Mouse (Mus musculus): ENCODE results near the gene St3gal6. TPM values are rescaled to one million over a fixed set of nuclear protein-coding genes. Genes with fewer than 3 reads are reported as not detected.

St3gal6 gene
- polyA plus RNA-seq, 1 experiment from 2014 or later, result 8.3 TPM

GRCm38 (mm10) chr16:58525832-58526231 is 1.8 kb upstream of the St3gal6 start:
- DNase-seq (no peak), ATAC-seq (ENCODE audit: low FRiP score, low TSS enrichment) (no peak)
- Histone ChIP-seq H3K9ac (replicated peaks; ENCODE audit: low read length) (no peak overlapping the region), H3K4me1 (ENCODE audit: control insufficient read depth, insufficient read depth, low read length) (no peaks in the 10 kb centered on the region), H3K4me2 (ENCODE audit: low read length) (no peak overlapping the region), H3K27ac (replicated peaks; ENCODE audit: low read depth, low read length) (no peak overlapping the region), H3K9me3 (ENCODE audit: control insufficient read depth, low read length) (peaks cover 9% of the 10 kb centered on the region), H3K27me3 (ENCODE audit: control insufficient read depth, insufficient read depth, low read length) (peaks cover 4% of the 10 kb centered on the region; the same call in 1 of the 2 replicates), H3K4me3 (replicated peaks; ENCODE audit: low read depth, low read length) (no peak overlapping the region), H3K36me3 (ENCODE audit: control insufficient read depth, insufficient read depth, low read length) (no peaks in the 10 kb centered on the region)

GRCm38 (mm10) chr16:58523044-58523859 is 791 bp downstream of the St3gal6 start:
- Histone ChIP-seq H3K9ac (replicated peaks; ENCODE audit: low read length) (peak overlapping the region; percentile 73), H3K4me1 (ENCODE audit: control insufficient read depth, insufficient read depth, low read length) (no peaks in the 10 kb centered on the region), H3K36me3 (ENCODE audit: control insufficient read depth, insufficient read depth, low read length) (no peaks in the 10 kb centered on the region), H3K4me2 (ENCODE audit: low read length) (peak overlapping the region; percentile 95), H3K9me3 (ENCODE audit: control insufficient read depth, low read length) (peaks cover 9% of the 10 kb centered on the region), H3K4me3 (replicated peaks; ENCODE audit: low read depth, low read length) (peak overlapping the region; percentile 78), H3K27me3 (ENCODE audit: control insufficient read depth, insufficient read depth, low read length) (peaks cover 4% of the 10 kb centered on the region; the same call in 1 of the 2 replicates), H3K27ac (replicated peaks; ENCODE audit: low read depth, low read length) (peak overlapping the region; percentile 66)
- under 1% methylated on average over 58 of the region's 58 CpGs for WGBS
- ATAC-seq (ENCODE audit: low FRiP score, low TSS enrichment) (peak; percentile 88), DNase-seq (peak; percentile 79)

GRCm38 (mm10) chr16:58522677-58523043 is 1.4 kb downstream of the St3gal6 start:
- DNase-seq, result no peak

GRCm38 (mm10) chr16:58521900-58522299 is 2.1 kb downstream of the St3gal6 start:
- no peaks in the 10 kb centered on the region for H3K4me1 ChIP-seq (ENCODE audit: control insufficient read depth, insufficient read depth, low read length)
- H3K9me3 ChIP-seq (ENCODE audit: control insufficient read depth, low read length), result peaks cover 9% of the 10 kb centered on the region
- H3K4me3 ChIP-seq (replicated peaks; ENCODE audit: low read depth, low read length), result peak overlapping the region; percentile 78
- DNase-seq (no peak), ATAC-seq (ENCODE audit: low FRiP score, low TSS enrichment) (no peak)
- no peak overlapping the region for H3K27ac ChIP-seq (replicated peaks; ENCODE audit: low read depth, low read length)
- H3K27me3 ChIP-seq (ENCODE audit: control insufficient read depth, insufficient read depth, low read length), result peaks cover 4% of the 10 kb centered on the region; the same call in 1 of the 2 replicates
- 38% methylated on average over 7 of the region's 7 CpGs for WGBS
- H3K9ac ChIP-seq (replicated peaks; ENCODE audit: low read length), result no peak overlapping the region
- no peaks in the 10 kb centered on the region for H3K36me3 ChIP-seq (ENCODE audit: control insufficient read depth, insufficient read depth, low read length)
- H3K4me2 ChIP-seq (ENCODE audit: low read length), result peak overlapping the region; percentile 95

More at GRCm38 (mm10) chr16:58522677-58523043, 1.4 kb downstream of the St3gal6 start:
- peak overlapping the region; percentile 73 for H3K9ac ChIP-seq (replicated peaks; ENCODE audit: low read length)
- WGBS, result 0% methylated on average over 16 of the region's 16 CpGs
- H3K4me1 ChIP-seq (ENCODE audit: control insufficient read depth, insufficient read depth, low read length), result no peaks in the 10 kb centered on the region
- H3K4me2 ChIP-seq (ENCODE audit: low read length), result peak overlapping the region; percentile 95
- peaks cover 9% of the 10 kb centered on the region for H3K9me3 ChIP-seq (ENCODE audit: control insufficient read depth, low read length)
- peak overlapping the region; percentile 66 for H3K27ac ChIP-seq (replicated peaks; ENCODE audit: low read depth, low read length)
- H3K36me3 ChIP-seq (ENCODE audit: control insufficient read depth, insufficient read depth, low read length), result no peaks in the 10 kb centered on the region
- H3K4me3 ChIP-seq (replicated peaks; ENCODE audit: low read depth, low read length), result peak overlapping the region; percentile 78
- ATAC-seq (ENCODE audit: low FRiP score, low TSS enrichment), result peak; percentile 14; the same call in 1 of the 2 replicates
- H3K27me3 ChIP-seq (ENCODE audit: control insufficient read depth, insufficient read depth, low read length), result peaks cover 4% of the 10 kb centered on the region; the same call in 1 of the 2 replicates

GRCm38 (mm10) chr16:58521182-58521581 is 2.9 kb downstream of the St3gal6 start:
- peak overlapping the region; percentile 95 for H3K4me2 ChIP-seq (ENCODE audit: low read length)
- WGBS, result 85% methylated on average over 4 of the region's 4 CpGs
- DNase-seq, result no peak

GRCm38 (mm10) chr16:58520457-58520856 is 3.6 kb downstream of the St3gal6 start:
- WGBS, result 94% methylated on average over 6 of the region's 6 CpGs
- no peak overlapping the region for H3K4me2 ChIP-seq (ENCODE audit: low read length)
- DNase-seq, result no peak

More at GRCm38 (mm10) chr16:58521182-58521581, 2.9 kb downstream of the St3gal6 start:
- no peak for ATAC-seq (ENCODE audit: low FRiP score, low TSS enrichment)
- H3K9ac ChIP-seq (replicated peaks; ENCODE audit: low read length), result no peak overlapping the region
- peaks cover 4% of the 10 kb centered on the region; the same call in 1 of the 2 replicates for H3K27me3 ChIP-seq (ENCODE audit: control insufficient read depth, insufficient read depth, low read length)
- peaks cover 9% of the 10 kb centered on the region for H3K9me3 ChIP-seq (ENCODE audit: control insufficient read depth, low read length)
- no peaks in the 10 kb centered on the region for H3K36me3 ChIP-seq (ENCODE audit: control insufficient read depth, insufficient read depth, low read length)
- no peaks in the 10 kb centered on the region for H3K4me1 ChIP-seq (ENCODE audit: control insufficient read depth, insufficient read depth, low read length)
- no peak overlapping the region for H3K4me3 ChIP-seq (replicated peaks; ENCODE audit: low read depth, low read length)
- no peak overlapping the region for H3K27ac ChIP-seq (replicated peaks; ENCODE audit: low read depth, low read length)

GRCm38 (mm10) chr16:58519650-58520073 is 4.4 kb downstream of the St3gal6 start:
- Histone ChIP-seq H3K9me3 (ENCODE audit: control insufficient read depth, low read length) (peaks cover 4% of the 10 kb centered on the region), H3K4me3 (replicated peaks; ENCODE audit: low read depth, low read length) (no peak overlapping the region), H3K27me3 (ENCODE audit: control insufficient read depth, insufficient read depth, low read length) (peaks cover 4% of the 10 kb centered on the region; the same call in 1 of the 2 replicates), H3K27ac (replicated peaks; ENCODE audit: low read depth, low read length) (no peak overlapping the region), H3K4me2 (ENCODE audit: low read length) (no peak overlapping the region), H3K4me1 (ENCODE audit: control insufficient read depth, insufficient read depth, low read length) (no peaks in the 10 kb centered on the region), H3K9ac (replicated peaks; ENCODE audit: low read length) (no peak overlapping the region), H3K36me3 (ENCODE audit: control insufficient read depth, insufficient read depth, low read length) (no peaks in the 10 kb centered on the region)
- ATAC-seq (ENCODE audit: low FRiP score, low TSS enrichment), result no peak
- 75% methylated on average over 11 of the region's 11 CpGs for WGBS
- no peak for DNase-seq

More at GRCm38 (mm10) chr16:58520457-58520856, 3.6 kb downstream of the St3gal6 start:
- H3K36me3 ChIP-seq (ENCODE audit: control insufficient read depth, insufficient read depth, low read length), result no peaks in the 10 kb centered on the region
- peaks cover 9% of the 10 kb centered on the region for H3K9me3 ChIP-seq (ENCODE audit: control insufficient read depth, low read length)
- H3K27ac ChIP-seq (replicated peaks; ENCODE audit: low read depth, low read length), result no peak overlapping the region
- no peak overlapping the region for H3K4me3 ChIP-seq (replicated peaks; ENCODE audit: low read depth, low read length)
- no peak for ATAC-seq (ENCODE audit: low FRiP score, low TSS enrichment)
- no peak overlapping the region for H3K9ac ChIP-seq (replicated peaks; ENCODE audit: low read length)
- peaks cover 4% of the 10 kb centered on the region; the same call in 1 of the 2 replicates for H3K27me3 ChIP-seq (ENCODE audit: control insufficient read depth, insufficient read depth, low read length)
- no peaks in the 10 kb centered on the region for H3K4me1 ChIP-seq (ENCODE audit: control insufficient read depth, insufficient read depth, low read length)

- no peak overlapping the region for H3K27ac ChIP-seq (replicated peaks; ENCODE audit: low read depth, low read length)
- DNase-seq (no peak), ATAC-seq (ENCODE audit: low FRiP score, low TSS enrichment) (no peak)
- peaks cover 3% of the 10 kb centered on the region; the same call in 1 of the 2 replicates for H3K4me1 ChIP-seq (ENCODE audit: control insufficient read depth, insufficient read depth, low read length)
- H3K9ac ChIP-seq (replicated peaks; ENCODE audit: low read length), result no peak overlapping the region
- 95% methylated on average over 7 of the region's 7 CpGs for WGBS
- no peak overlapping the region for H3K4me2 ChIP-seq (ENCODE audit: low read length)
- H3K27me3 ChIP-seq (ENCODE audit: control insufficient read depth, insufficient read depth, low read length), result peaks cover 4% of the 10 kb centered on the region; the same call in 1 of the 2 replicates
- H3K9me3 ChIP-seq (ENCODE audit: control insufficient read depth, low read length), result no peaks in the 10 kb centered on the region
- no peaks in the 10 kb centered on the region for H3K36me3 ChIP-seq (ENCODE audit: control insufficient read depth, insufficient read depth, low read length)
- H3K4me3 ChIP-seq (replicated peaks; ENCODE audit: low read depth, low read length), result no peak overlapping the region
These were observed 6.9 kb downstream of the St3gal6 start for GRCm38 (mm10) chr16:58516960-58517798.
